Mouse (Mus musculus) cerebellum, adult 11-12 months (tissue): ENCODE results near the gene Gm17267.
"Not testable (repeated sequence)": the region's sequence is repeated elsewhere in the genome, so short reads cannot be mapped to it uniquely, and the experiment has no call there.

Experiments used
- DNase-seq: peaks from one replicate; pipeline ENCODE4 v3.0.0; 2022

Gene Gm17267

DNA sequence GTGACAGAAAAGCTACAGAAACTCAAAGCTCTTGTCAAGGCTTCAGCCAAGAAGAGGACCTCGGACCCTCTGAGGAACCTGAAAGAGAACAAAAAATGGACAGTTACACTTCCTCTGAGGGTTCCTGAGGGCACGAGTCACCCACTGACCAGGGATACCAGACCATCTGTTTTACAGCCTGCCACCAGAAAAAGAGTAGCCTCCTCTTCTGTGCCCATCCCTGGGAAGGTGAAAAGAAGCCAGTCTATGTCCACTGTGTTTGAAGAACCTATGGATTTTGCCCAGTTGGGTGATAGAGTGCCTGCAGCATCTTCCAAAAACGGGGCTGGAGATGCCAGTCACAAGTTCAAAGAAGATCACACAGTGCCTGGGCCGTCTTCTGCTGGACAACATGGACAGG is at the start of gene Gm17267:
Gene Gm17267 (plus strand): TSS at position 301 of the 400 bp plus-strand sequence.
- not testable (repeated sequence) for DNase-seq
